Mouse (Mus musculus) forebrain, embryonic 15.5 days (tissue): ENCODE measurements around the gene Ablim2. TPM values are rescaled to one million over a fixed set of nuclear protein-coding genes. Genes with fewer than 3 reads are reported as not detected.

Experiments used
- ATAC-seq: fragments of 200-750 bp; cut with Nextera tagmentation; replicated peaks from 2 replicates; pipeline ENCODE4 v1.8.0; 2017; ENCODE audit warnings: mild to moderate bottlenecking, moderate TSS enrichment, moderate library complexity
- H3K27ac ChIP-seq: fragments of 300-500 bp; sonication (generic); replicated peaks from 2 replicates; pipeline ENCODE4 v1.5.1; 2015; ENCODE audit warnings: mild to moderate bottlenecking, inconsistent platforms
- H3K27me3 ChIP-seq: fragments of 300-500 bp; sonication (generic); 2 replicates; pipeline ENCODE4 v1.6.1; 2015; ENCODE audit warnings: inconsistent platforms
- H3K36me3 ChIP-seq: fragments of 300-500 bp; sonication (generic); 2 replicates; pipeline ENCODE4 v1.6.1; 2015; ENCODE audit warnings: mild to moderate bottlenecking, inconsistent platforms
- H3K4me1 ChIP-seq: fragments of 300-500 bp; sonication (generic); 2 replicates; pipeline ENCODE4 v1.6.1; 2015; ENCODE audit warnings: inconsistent platforms
- H3K4me2 ChIP-seq: fragments of 300-500 bp; sonication (generic); replicated peaks from 2 replicates; pipeline ENCODE4 v1.6.1; 2015; ENCODE audit warnings: mild to moderate bottlenecking, inconsistent platforms
- H3K4me3 ChIP-seq: fragments of 300-500 bp; sonication (generic); 2 replicates; pipeline ENCODE4 v1.5.1; 2015; ENCODE audit warnings: mild to moderate bottlenecking, inconsistent platforms
- H3K9ac ChIP-seq: fragments of 300-500 bp; sonication (generic); replicated peaks from 2 replicates; pipeline ENCODE4 v1.6.1; 2015; ENCODE audit warnings: mild to moderate bottlenecking, inconsistent platforms
- H3K9me3 ChIP-seq: fragments of 300-500 bp; sonication (generic); 2 replicates; pipeline ENCODE4 v1.6.1; 2016; ENCODE audit warnings: inconsistent platforms
- WGBS: fragments of 180-500 bp; shearing (Covaris S2); methylation state at CpG from one replicate; pipeline ENCODE4 v1.1.7; 2015; ENCODE audit warnings: mixed read lengths; 5-methylcytosine and 5-hydroxymethylcytosine counted together
- polyA plus RNA-seq: library from polyadenylated mRNA; unstranded; fragments of >200 nt; fragmentation: Nextera tagmentation; extraction: Ambion mirVana; gene quantifications from 2 replicates; pipeline ENCODE4 v1.2.1, GENCODE M21; 2015

Ablim2 gene
- polyA plus RNA-seq, 1 experiment from 2014 or later = 8.5 TPM

GRCm38 (mm10) chr5:35805209-35805608 is 47.5 kb downstream of the Ablim2 start:
- ATAC-seq = no peak
- no peak overlapping the region for H3K9ac ChIP-seq
- no peaks in the 10 kb centered on the region for H3K27me3 ChIP-seq
- H3K36me3 ChIP-seq = no peaks in the 10 kb centered on the region
- no peak overlapping the region for H3K4me2 ChIP-seq
- H3K4me3 ChIP-seq = no peak overlapping the region
- 74% methylated on average over 3 of the region's 3 CpGs for WGBS
- no peak overlapping the region for H3K27ac ChIP-seq
- H3K9me3 ChIP-seq = no peaks in the 10 kb centered on the region
- H3K4me1 ChIP-seq = no peaks in the 10 kb centered on the region

GRCm38 (mm10) chr5:35807018-35807417 is 49.3 kb downstream of the Ablim2 start:
- Histone ChIP-seq H3K36me3 (no peaks in the 10 kb centered on the region), H3K9ac (no peak overlapping the region), H3K4me3 (no peak overlapping the region), H3K4me1 (no peaks in the 10 kb centered on the region), H3K27me3 (no peaks in the 10 kb centered on the region), H3K4me2 (no peak overlapping the region), H3K27ac (no peak overlapping the region), H3K9me3 (no peaks in the 10 kb centered on the region)
- WGBS = 90% methylated on average over 8 of the region's 8 CpGs
- ATAC-seq = no peak

GRCm38 (mm10) chr5:35810526-35810925 is 52.8 kb downstream of the Ablim2 start:
- H3K9me3 ChIP-seq = no peaks in the 10 kb centered on the region
- no peak overlapping the region for H3K4me2 ChIP-seq
- no peak overlapping the region for H3K27ac ChIP-seq
- H3K36me3 ChIP-seq = no peaks in the 10 kb centered on the region
- no peak overlapping the region for H3K4me3 ChIP-seq
- ATAC-seq = peak; percentile 42; the same call in 1 of the 2 replicates
- H3K9ac ChIP-seq = no peak overlapping the region
- H3K4me1 ChIP-seq = peaks cover 15% of the 10 kb centered on the region
- H3K27me3 ChIP-seq = no peaks in the 10 kb centered on the region
- WGBS = 60% methylated on average over 3 of the region's 3 CpGs

DNA sequence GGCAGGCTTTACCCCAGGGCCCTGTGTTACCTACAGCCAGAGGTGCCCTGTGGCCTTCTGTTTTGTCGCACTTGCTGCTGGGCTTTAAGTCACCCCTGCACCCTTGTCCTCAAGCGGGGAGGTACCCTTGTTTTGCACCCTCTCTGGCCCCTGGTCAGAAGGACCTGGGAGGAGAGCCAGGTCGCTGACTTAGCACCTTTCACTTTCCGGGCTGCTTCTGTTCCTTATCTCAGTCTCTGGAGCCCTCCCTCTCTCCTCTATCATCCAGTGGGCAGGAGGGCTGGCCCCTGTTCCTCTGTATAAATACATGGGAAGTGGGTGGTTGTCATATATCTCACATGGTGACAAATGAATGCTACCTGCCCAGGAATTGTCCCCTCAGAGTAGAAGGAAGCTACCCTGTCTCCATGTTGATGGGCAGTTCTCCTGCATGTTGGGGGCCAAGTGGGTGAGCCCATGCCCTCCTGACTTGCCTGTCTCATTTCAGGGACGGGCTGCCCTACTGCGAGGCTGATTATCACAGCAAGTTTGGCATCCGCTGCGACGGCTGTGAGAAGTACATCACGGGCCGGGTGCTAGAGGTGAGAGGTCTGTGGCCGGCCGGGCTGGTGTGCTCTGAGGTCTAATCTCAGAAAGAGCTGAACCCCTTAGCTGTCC is 54.1 kb downstream of the Ablim2 start:
- Histone ChIP-seq H3K4me2 (no peak overlapping the region), H3K36me3 (no peaks in the 10 kb centered on the region), H3K9me3 (no peaks in the 10 kb centered on the region), H3K27me3 (no peaks in the 10 kb centered on the region), H3K9ac (no peak overlapping the region), H3K27ac (no peak overlapping the region), H3K4me1 (peaks cover 15% of the 10 kb centered on the region), H3K4me3 (no peak overlapping the region)
- WGBS = 90% methylated on average over 13 of the region's 13 CpGs
- no peak for ATAC-seq

DNA sequence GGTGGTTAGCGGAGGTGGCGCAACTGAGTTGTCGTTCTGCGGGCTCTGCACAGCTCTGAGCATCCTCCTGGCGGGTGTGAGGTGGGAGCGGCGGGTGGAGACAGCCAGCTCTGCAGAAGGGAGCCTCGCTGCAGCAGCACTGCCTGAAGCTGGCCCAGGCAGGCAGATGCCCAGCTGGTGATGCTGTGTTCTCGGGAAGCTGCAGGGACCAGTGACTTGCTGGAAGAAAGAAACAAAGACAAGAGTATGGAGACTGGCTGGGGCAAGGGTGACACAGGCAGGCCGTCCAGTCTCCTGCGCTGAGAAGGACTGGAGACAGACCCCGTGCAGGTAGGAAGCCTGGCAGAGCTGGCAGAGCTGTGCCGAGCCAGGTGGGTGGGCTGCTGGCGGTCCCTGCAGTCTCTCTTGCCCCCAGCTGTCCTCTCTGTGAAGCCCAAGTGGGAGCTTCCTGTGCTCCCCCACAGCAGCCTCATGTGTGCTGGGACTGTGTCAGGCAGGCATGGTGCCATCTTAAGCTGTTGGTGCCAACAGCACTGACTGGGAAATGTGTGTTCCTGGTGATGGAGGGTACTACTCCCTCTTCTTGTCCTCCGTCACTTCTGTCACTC is 56.8 kb downstream of the Ablim2 start:
- Histone ChIP-seq H3K4me2 (peak overlapping the region; percentile 7; the same call in 1 of the 2 replicates), H3K36me3 (no peaks in the 10 kb centered on the region), H3K9ac (no peak overlapping the region), H3K27me3 (no peaks in the 10 kb centered on the region), H3K27ac (peak overlapping the region; percentile 24; the same call in 1 of the 2 replicates), H3K4me1 (peaks cover 15% of the 10 kb centered on the region), H3K9me3 (no peaks in the 10 kb centered on the region), H3K4me3 (no peak overlapping the region)
- WGBS = 47% methylated on average over 15 of the region's 15 CpGs
- ATAC-seq = peak; percentile 60

GRCm38 (mm10) chr5:35815051-35815450 is 57.4 kb downstream of the Ablim2 start:
- peaks cover 15% of the 10 kb centered on the region for H3K4me1 ChIP-seq
- ATAC-seq = 0 out of 2 replicates have a peak, but pooled peaks have one; percentile 3
- H3K27me3 ChIP-seq = no peaks in the 10 kb centered on the region
- H3K4me2 ChIP-seq = no peak overlapping the region
- peak overlapping the region; percentile 24; the same call in 1 of the 2 replicates for H3K27ac ChIP-seq
- H3K4me3 ChIP-seq = no peak overlapping the region
- 11% methylated on average over 2 of the region's 2 CpGs for WGBS
- no peaks in the 10 kb centered on the region for H3K9me3 ChIP-seq
- H3K36me3 ChIP-seq = no peaks in the 10 kb centered on the region
- H3K9ac ChIP-seq = no peak overlapping the region

DNA sequence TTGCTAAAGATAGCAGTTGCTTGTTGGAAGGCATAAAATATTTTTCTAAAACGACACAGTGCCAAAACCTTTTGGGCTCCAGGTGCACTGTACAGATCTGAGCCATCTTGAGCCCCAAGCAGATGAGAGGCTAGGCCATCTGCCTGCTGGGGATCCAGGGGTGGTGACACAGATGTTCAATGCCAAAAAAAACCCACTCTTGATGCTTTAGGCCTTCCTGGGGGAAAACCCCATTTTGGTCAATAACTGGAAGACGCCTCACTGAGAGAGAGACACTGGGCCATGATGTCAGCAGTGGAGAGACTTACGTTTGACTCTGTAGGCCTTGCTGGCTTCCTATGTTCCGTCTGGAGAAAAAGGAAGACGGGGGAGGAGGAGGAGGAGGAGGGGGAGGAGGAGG is 59.6 kb downstream of the Ablim2 start:
- no peak overlapping the region for H3K9ac ChIP-seq
- no peaks in the 10 kb centered on the region for H3K9me3 ChIP-seq
- no peak overlapping the region for H3K27ac ChIP-seq
- H3K36me3 ChIP-seq = no peaks in the 10 kb centered on the region
- H3K4me1 ChIP-seq = peaks cover 15% of the 10 kb centered on the region
- no peaks in the 10 kb centered on the region for H3K27me3 ChIP-seq
- ATAC-seq = no peak
- WGBS = 68% methylated on average over 4 of the region's 5 CpGs
- H3K4me3 ChIP-seq = no peak overlapping the region
- H3K4me2 ChIP-seq = no peak overlapping the region

- WGBS = 91% methylated on average over 3 of the region's 3 CpGs
- no peak for ATAC-seq
- H3K36me3 ChIP-seq = no peaks in the 10 kb centered on the region
- no peaks in the 10 kb centered on the region for H3K27me3 ChIP-seq
- H3K4me2 ChIP-seq = no peak overlapping the region
- H3K9ac ChIP-seq = no peak overlapping the region
- H3K27ac ChIP-seq = no peak overlapping the region
- peaks cover 15% of the 10 kb centered on the region for H3K4me1 ChIP-seq
- no peaks in the 10 kb centered on the region for H3K9me3 ChIP-seq
- H3K4me3 ChIP-seq = no peak overlapping the region
Measured at GRCm38 (mm10) chr5:35817882-35818281, 60.2 kb downstream of the Ablim2 start.

DNA sequence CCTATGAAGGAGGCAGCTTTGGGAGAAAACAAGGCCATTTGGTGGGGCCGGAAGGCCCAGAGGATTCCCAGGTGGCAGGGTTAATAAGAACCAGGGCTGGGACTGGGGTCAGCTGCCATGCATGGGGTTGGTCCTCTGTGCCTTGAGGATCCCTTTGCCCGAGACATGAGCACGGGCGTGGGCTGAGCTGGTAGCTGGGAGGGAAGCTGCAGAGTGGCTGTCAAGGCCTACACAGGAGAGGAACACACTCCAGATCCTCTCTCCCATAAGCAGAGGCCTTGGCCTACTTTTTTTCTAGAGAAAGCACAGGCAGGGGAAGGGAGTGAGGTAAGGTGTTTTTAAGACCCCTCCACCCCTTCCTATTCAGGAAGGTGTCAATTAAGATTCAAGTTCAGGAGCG is 65.0 kb downstream of the Ablim2 start:
- Histone ChIP-seq H3K27ac (no peak overlapping the region), H3K4me2 (no peak overlapping the region), H3K36me3 (no peaks in the 10 kb centered on the region), H3K27me3 (no peaks in the 10 kb centered on the region), H3K9ac (no peak overlapping the region), H3K4me1 (no peaks in the 10 kb centered on the region), H3K4me3 (no peak overlapping the region), H3K9me3 (no peaks in the 10 kb centered on the region)
- ATAC-seq = no peak
- 84% methylated on average over 5 of the region's 5 CpGs for WGBS

DNA sequence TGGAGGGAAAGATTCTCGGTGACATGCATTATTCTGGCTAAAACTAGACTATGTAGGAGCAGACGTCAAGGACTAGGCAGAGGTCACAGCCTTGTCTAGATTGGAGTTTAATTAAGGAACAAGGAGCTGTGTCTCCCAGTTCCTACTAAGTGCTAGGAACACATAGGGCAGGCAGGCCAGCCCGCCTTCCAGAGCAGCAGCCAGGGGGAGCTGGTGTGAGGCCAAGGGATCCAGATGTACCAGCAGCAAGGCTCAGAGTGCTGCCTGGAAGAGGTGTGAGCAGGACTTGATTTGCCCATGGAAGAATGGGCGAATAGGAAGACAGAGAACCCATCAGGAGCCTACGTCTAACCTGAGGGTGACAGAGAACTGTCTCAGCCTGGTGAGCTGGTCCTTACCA is 68.8 kb downstream of the Ablim2 start:
- Histone ChIP-seq H3K4me2 (no peak overlapping the region), H3K27me3 (no peaks in the 10 kb centered on the region)
- no peak for ATAC-seq

DNA sequence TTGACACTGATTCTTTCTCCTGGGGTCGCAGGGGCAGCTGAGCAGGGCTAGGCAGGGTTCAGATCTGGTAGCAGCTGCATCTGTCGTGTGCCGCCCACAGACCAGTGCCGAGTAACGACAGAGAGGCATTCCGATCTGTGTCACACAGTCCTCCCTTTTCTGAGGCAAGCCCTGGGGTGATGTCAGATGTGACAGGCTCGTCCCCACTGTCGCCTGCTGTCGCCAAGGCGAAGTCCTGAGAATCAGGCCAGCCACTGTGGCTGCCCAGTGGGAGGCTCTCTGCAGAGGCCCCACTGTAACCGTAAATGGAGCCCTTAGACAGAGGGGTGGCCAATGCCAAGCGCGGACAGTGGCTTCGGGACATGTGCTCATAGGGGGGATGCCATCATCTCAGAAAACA is 69.4 kb downstream of the Ablim2 start:
- Histone ChIP-seq H3K27ac (no peak overlapping the region), H3K9me3 (no peaks in the 10 kb centered on the region), H3K4me2 (no peak overlapping the region), H3K4me1 (no peaks in the 10 kb centered on the region), H3K36me3 (no peaks in the 10 kb centered on the region), H3K4me3 (no peak overlapping the region), H3K27me3 (no peaks in the 10 kb centered on the region), H3K9ac (no peak overlapping the region)
- WGBS = 49% methylated on average over 14 of the region's 14 CpGs
- no peak for ATAC-seq

More for the DNA sequence above, 68.8 kb downstream of the Ablim2 start:
- no peak overlapping the region for H3K27ac ChIP-seq
- H3K4me1 ChIP-seq = no peaks in the 10 kb centered on the region
- no peak overlapping the region for H3K9ac ChIP-seq
- no peaks in the 10 kb centered on the region for H3K36me3 ChIP-seq
- WGBS = 74% methylated on average over 5 of the region's 5 CpGs
- no peaks in the 10 kb centered on the region for H3K9me3 ChIP-seq
- no peak overlapping the region for H3K4me3 ChIP-seq

- 84% methylated on average over 5 of the region's 5 CpGs for WGBS
- Histone ChIP-seq H3K9me3 (no peaks in the 10 kb centered on the region), H3K4me2 (no peak overlapping the region), H3K27me3 (no peaks in the 10 kb centered on the region), H3K4me1 (no peaks in the 10 kb centered on the region), H3K36me3 (no peaks in the 10 kb centered on the region), H3K4me3 (no peak overlapping the region), H3K27ac (no peak overlapping the region), H3K9ac (no peak overlapping the region)
- ATAC-seq = no peak
Measured at GRCm38 (mm10) chr5:35827856-35828255, 70.2 kb downstream of the Ablim2 start.

GRCm38 (mm10) chr5:35830101-35830500 is 72.4 kb downstream of the Ablim2 start:
- Histone ChIP-seq H3K4me2 (no peak overlapping the region), H3K9ac (no peak overlapping the region), H3K36me3 (no peaks in the 10 kb centered on the region), H3K27ac (no peak overlapping the region), H3K27me3 (no peaks in the 10 kb centered on the region), H3K9me3 (no peaks in the 10 kb centered on the region), H3K4me3 (no peak overlapping the region), H3K4me1 (no peaks in the 10 kb centered on the region)
- WGBS = 73% methylated on average over 3 of the region's 3 CpGs
- ATAC-seq = no peak
